Mouse (Mus musculus) ovary, postnatal 36 days (tissue): ENCODE measurements around the gene Crhbp.

Experiments used
- DNase-seq: peaks from one replicate; pipeline ENCODE4 v3.0.0; 2022; ENCODE audit warnings: low spot score, mixed read lengths

The Crhbp gene

DNA sequence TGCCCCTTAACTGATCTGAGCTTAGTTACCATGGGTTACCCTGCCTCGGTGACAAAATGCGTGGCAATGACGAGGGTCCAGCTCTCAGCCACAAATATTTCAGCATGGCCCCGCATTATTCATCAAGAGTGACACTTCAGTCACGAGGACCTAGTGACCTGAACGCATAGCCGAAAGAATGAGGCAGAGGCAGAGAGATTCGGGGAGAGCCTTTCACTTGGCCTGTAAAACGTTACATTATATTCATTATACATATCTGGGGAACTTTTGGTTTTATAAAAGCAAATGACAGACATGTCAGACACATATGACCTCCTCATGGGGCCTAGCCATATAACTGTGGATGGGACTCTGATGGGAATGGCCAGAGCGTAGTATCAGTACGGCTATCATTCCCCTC is at the start of gene Crhbp:
Gene Crhbp (minus strand): TSS at position 101 of the 400 bp plus-strand sequence.
- no peak for DNase-seq

DNA sequence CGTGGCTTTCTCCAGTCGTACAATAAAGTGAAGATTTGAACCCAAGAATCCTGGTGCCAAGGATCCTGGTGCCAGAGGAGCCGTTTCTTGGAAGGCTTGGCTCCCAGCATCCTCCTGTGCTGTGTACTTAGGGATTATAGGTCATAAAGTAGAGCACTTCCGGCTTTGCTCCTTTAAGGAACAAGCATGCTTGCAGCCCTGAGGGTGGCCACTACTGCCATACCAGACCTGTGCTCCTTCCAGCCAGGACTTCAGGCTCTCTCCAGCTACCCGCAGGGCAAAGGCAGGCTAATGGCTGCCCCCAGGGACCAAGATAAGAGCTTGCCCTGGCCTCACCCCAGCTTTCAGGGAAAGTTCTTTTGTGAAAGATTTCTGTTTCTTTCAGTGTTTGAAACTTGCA is 48.6 kb upstream of the Crhbp start:
- DNase-seq = no peak

DNA sequence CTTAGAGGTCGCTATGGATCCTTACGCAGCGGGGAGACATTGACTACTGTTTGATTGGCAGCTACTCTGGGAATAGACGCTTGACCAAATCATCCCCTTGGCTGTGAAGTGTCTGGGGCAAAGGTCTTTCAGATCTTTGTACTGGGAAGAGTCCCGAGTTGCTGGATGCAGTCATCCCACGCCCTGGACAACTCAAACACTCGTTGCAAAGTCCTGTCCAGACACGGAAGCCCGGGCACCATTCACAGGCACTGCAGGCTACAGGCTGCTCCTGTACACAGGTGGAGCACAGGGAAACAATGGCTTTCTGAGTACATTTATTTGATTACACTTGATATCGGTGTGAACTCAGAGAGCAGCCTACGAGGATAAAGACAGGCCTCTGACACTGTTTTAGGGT is 46.6 kb upstream of the Crhbp start:
- DNase-seq = no peak

DNA sequence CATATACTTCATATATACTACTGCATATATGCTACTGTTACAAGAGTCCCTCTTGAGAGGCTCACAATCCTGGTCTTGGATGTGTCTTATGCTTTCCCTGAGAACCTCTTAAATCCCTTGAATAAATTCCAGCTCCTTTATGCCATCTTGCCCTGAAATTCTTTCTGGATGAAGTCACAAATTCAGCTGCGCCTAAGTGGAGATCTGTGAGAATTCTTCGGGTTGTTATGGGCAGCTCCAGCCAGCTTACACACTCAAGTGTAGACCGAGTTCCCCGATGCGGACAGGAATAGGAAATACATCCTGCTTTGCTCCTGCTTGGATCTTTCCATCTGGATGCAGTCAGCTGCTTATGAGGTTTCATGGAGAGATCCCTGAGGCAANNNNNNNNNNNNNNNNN is 39.9 kb upstream of the Crhbp start:
- DNase-seq = no peak

DNA sequence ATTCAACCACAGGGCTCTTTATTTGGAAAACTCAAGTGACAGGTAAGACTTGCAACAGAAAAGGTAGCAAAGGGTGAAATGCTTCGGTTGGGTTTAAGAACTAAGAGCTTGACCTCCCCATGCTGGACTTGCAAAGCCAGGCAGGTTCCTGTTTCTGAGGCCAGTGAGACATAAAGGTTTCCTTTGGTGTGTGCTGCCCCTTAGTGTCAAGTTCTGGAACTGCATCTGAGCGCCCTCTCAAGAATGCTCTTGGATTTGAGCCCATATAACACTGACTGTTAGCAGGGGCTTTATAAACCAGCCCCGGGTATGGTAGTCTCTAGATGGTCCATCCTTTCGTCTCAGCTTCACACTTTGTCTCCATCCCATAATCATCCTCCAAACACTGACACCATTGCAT is 36.7 kb upstream of the Crhbp start:
- DNase-seq = peak; percentile 65

DNA sequence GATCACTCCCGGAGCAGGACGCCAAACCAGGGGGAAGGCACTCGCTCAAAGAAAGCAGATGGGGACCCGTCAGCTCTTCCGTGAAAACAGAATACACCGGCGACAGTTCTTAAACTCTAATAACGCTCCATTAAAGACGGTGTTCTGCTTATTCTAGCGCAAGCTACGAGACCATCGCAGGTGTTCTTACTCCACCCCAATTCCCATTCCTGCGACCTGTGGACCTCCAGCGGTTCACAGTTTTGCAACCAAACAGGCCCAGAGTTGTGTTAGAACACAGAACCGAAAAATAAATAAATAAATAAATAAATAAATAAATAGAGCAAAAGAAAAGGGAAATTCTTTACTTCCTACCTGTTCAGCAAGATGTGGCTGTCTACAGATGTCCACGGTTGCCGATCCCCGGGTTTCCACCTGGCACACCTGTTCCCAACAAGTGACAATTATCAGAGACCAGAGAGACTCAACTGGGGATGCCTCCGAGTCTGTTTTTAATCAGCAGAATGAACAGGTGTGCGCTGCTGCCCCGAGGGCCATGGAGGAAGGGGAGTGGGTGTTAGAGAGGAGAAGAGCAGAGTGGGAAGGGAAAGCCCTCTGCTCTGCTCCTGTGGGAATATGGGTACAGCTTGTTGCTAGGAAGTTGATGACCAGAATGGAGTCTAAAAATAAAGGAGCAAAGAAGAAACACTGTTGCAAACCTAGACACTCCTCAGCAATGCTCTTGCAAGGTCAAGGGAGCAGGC is 34.1 kb upstream of the Crhbp start, which contains the start of gene S100z:
Gene S100z (minus strand): TSS at position 51 of the 743 bp plus-strand sequence.
- no peak for DNase-seq

DNA sequence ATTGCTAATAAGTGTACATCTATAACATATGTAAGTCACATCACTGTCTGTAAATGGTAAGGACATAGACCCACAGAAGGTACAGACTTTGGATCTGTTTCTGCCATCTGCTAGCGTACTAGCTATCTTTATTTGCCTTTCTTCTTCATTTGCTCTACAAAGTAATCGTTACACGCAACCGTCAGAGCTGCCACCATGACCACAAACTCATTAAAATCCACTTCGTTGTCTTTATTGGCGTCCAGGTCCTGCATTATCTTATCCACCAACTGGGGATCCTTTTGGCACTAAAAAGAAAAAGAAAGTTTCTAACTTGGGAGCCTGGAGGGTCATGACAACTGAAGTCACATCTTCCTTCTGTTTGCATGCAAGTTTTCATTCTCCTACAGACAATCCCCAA is 32.4 kb upstream of the Crhbp start:
- no peak for DNase-seq

DNA sequence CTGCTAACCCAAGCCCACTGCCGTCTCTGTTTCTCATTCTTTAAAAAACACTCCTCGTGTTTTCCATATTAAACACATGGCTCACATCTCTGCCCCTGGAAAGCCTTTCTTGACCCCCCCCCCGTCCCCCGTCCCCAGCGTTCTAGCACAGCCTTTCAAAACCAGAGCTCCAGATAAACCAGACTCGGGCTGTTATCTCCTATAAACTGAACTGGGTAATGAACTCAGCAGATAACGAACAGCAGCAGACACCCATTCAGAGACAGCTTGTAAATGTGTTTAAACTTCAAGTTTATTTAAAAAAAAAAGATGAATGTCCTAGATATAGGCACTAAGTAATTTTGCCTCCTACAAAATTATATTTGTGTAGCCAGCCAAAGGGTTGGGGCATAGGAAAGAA is 30.4 kb upstream of the Crhbp start:
- no peak for DNase-seq

DNA sequence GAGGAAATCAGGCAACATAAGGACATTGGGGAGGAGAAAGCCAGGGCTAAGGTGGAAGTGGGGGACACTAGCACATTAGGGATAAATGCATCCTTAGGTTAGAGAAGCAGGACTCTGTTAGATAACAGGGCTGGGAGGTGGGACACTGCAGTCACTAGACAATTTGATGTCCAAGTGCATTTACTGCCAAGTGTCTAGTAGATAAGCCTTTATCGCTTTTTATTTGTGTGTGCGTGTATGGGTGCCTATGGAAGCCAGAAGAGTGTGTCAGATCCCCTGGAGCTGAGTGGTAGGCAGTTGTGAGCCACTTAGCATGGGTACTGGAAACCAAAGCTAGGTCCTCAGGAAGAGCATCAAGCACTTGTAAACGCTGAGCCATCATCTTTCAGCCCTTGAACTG is 29.6 kb upstream of the Crhbp start:
- no peak for DNase-seq

DNA sequence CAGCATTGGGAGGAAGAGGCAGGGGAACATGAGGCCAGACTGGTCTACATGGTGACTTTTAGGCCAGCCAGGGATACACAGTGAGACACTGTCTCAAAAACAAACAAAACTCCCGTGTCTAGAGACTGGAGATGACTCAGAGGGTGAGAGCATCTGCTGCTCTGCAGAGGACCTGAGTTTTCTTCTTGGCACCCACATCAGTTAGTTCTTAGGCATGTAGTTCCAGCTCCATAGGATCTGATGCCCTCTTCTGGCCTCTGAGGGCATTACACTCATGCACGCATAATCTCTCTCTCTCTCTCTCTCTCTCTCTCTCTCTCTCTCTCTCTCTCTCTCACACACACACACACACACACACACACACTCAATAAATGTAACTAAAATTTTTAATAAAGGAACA is 26.2 kb upstream of the Crhbp start:
- DNase-seq = no peak

DNA sequence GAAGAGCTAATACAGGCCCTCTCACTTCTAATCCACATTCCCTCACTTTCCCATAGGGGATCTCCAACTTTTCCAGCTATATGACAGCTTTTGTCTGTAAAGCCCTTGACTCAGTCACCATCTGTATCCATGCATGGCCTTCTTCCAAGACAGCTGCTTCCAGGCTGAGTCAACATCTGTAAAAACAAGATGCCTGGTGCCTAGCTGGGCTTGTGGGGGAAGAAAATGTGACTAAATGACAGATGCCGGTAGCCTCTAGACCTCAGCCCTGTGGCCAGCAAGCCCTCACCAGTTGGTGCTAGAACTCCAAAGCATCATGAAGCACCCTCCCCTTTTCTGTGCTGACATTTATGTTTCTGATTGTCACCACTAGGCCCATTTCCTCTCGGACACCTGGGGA is 6.8 kb upstream of the Crhbp start:
- no peak for DNase-seq

DNA sequence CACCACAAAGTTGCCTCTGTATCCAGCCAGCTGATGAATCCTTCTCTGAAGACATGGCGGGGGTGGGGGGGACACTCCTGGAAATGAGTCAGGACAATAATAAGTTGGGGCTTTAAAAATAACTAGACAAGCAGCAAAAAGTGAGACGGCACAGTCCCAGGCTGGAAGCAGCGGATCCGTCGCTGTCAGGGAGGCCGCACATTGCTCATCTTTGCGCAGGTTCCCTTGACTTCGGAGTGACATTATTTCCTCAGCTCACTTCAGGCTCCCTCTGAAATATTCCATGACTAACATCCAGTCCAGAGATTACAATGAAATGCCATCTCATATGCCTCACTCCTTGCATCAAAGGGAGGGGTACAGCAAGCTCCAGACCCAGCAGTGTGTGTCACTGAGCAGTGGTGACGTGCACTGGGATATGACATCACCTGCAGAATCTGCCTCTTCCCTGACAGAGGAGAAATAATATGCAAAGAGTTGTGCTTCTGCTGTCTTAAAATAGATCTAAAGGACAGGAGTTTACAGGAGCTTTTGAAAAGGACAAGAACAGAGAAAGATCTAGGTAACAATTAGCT is 6.0 kb upstream of the Crhbp start:
- no peak for DNase-seq

DNA sequence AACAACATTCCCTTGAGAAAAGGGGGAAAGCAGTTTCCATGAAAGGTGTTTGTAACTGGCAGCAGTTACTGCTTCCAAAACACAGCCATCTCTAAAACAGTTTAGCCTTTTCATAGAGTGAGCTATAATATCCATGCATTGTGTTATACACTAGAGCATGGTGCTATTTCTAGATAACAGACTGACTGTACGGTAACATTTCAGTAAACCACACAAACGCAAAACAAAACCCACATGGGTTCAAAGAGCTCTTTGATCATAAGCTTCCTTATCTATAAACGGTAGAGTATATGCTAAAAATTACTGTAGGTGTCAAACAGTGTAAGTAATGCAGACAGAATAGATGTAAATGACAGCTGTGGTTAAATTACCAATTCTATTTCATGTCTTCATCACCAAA is 5.0 kb upstream of the Crhbp start:
- no peak for DNase-seq

DNA sequence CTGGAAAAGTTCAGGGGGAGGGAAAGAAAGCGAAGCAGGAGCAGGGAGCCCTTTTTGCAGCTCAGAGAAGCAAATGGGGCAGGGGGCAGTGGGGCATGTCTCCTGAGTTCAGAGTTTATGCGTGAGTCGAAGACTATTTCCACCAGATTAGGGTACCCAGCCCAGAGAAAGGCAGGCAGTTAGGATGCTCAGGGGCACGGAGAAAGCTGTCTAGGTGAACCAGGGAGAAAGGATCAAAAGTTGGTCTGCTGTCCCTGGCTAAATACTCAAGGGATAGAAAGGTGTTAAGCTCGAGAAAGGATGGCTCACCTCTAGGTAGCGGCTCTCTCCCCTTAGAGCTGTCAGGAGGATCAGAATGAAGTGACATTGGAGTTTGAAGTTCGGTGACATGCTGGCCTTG is 433 bp downstream of the Crhbp start:
- no peak for DNase-seq

DNA sequence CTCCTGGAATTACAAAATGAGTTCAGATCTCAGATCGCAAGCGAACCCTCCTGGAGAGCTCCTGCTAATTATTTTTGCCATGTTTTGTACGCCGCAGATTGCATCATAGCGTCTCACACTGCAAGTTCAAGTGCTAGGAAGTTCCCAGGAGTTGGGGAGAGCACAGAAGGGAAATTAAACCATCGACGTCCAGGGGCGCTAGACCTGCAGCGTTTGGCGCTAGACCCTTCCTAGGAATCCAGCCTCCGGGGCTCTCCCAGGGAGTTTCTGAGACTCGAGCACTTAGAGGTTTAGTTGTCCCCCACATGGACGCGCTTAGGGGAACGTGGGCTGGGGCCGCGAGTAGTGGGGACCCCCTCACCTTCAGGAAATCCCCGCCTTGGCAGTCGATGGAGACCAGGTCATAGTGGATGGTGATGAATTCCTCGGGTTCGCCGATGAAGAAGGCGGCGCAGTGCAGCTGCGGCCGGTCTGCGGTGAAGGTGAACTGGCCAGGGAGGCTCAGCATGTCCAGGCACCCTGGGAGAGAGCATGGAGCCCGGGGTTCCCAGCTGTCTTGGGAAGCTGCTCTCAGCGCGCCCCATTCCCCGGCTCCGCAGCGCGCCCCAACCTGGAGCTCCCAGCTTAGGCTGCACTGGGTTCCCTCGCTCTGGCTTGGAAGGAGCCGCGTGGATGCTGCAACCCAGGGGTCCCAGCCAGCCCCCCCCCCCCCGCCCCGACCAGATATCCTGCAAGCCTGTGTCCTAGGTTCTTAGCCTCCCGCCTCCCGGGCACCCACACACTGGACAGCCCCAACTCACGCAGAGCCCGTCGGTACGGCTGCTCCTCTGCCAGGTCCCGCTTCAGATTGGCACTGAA is 1.1 kb downstream of the Crhbp start:
- peak; percentile 8 for DNase-seq

DNA sequence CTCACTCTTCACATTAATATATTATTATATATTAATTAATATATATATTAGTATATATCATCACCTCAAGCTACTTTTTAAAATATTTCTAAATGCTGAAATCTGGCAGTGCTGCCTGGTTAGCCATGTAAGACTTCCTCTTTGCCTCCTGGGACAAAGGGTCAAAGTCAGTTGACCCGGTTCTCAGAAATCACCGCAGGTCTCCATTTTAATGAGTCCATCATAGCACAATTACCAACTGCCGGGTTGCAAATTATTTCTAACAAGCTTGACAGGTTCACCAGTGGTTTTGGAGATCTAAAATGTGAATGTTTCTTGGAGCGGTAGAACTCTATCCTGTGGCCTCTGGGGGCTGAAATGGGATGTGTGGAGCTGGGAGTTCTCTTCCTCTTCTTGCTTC is 1.8 kb downstream of the Crhbp start:
- DNase-seq = no peak

DNA sequence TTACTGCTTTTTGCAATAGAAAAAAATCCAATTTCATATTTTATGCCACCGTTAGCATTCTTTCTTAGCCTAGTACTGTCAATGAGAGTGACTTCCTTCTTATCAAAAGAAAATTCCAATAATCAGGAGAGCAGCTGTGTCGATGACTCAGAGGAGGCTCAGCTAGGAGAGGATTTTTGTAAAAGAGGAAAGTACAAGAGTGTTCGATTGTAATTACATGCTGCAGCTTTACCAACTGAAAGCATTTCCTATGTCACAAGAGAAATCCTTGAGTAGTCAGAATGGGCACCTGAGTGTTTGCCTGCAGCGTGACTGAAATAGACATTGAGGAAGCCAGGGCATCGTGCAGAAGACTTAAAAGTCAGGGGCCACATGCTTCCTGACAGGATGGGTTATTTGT is 5.2 kb downstream of the Crhbp start:
- no peak for DNase-seq

DNA sequence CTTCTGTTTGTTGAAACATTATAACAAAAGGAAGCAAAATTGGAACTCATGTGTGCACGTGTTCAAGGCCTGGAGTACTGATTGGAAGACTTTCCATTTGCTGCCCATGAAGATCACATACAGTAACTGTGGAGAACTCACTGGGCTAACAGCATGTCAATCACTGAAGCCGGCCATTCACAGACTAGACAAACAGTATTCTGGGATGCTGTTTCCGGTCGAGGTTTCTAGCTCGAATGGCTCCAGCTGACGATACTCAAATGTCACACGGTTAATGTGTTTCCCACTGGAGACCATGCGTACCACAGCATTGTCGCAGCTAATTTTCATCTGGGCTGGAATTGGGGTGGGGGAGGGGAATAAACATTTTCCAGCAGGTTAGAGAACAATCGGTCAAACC is 13.0 kb downstream of the Crhbp start:
- DNase-seq = no peak

DNA sequence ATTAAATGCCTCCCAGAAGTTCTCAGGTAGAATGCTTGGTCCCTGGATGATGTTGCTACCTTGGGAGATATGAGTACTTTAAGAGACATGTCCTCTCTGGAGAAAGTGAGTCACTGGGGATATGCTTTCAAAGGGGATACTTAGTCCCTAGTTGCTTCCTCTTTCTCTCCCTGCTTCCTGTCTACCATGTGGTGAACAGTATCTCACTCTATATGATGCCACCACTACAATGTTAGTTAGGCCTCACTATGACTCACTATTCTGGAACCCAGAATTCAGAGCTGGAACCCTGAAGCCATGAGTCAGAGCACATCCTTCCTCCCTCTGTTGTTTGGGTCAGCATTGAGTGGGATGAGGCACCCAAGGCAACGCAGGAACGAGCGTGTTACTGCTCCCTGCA is 17.2 kb downstream of the Crhbp start:
- no peak for DNase-seq

DNA sequence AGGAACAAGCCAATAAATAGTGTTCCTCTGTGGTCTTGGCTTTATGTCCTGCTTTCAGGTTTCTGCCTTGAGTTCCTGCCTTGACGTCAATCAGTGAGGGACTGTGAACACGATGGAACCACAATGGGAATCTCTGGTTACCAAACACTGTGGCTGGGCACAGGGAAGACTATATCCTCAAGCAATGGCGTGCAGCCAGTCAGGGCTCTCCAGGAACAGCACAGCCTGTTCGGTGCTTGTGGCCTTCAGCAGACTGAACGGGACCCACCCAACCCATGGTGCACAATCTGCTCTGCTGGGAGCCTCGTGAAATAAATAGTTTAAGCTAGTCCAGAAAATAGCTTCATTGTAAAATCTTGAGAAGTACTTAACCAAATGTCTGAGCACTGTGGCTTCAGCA is 18.3 kb downstream of the Crhbp start:
- peak; percentile 12 for DNase-seq

DNA sequence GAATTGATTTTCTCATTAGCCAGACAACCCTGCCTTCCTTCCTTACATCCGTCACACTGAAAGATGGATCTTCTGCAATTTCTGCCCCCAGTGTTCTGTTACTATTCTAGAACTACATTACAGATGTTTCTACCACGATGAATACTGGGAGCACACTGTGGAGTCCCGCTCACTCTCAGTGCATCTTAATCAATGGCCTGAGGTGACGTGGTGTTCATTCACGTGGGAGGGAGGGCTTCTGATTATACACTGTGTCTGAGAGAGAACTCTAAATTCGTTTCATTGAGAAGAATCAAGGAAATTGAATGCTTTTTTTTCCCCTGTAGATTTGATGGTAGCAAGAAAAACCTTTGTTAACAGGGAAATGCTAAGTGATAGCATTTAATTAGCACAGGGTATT is 19.2 kb downstream of the Crhbp start:
- no peak for DNase-seq

DNA sequence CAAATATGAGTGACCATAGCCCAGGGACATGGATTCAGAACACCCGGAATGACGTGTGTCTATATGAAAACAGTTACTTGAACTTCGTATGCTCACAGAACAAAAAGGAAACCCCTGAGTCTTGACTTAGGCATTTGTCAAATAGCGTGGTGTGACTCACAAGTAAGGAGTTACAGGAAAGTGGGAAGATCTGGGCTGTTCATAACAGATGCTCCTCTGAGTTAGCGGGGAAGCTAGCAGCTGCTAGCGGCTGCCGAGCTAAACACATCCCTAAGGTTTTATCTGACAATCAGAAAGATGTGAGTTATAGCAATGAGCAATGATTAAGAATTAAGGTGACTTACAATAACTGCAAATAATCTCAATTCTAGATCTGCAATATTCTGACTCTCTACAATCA is 19.8 kb downstream of the Crhbp start:
- no peak for DNase-seq

DNA sequence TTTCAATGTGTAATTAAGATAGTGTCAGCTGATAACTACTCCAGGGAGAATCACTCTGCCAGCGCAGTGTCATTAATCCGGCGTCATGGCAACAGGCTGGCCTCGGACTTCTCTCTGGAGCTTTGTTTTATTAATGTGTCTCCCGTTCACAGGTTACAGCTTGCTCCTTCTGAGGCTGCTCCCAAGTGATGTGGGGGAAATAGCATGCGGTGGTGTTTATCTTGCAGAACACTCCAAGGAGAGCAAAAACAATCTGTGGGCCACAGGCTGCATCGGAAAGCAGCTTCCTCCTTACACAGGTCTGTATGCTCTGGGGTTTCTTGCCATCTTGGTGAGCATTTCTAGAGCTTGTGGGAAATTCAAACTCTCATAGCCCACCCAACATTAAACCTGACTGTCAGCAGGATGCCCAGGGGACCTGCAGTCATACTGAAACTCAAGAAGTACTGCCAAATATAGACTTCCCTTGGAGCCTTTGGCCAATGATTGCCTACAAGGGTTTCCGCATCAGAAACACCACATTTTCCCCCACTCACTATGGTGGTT is 25.4 kb downstream of the Crhbp start:
- no peak for DNase-seq
